ENCODE assay signal across 10 mouse cellular contexts in genomic region chr8:50321356-50321963, GRCm38 (mm10).
DNase-seq lines count a peak whose midpoint lies in the region; ATAC-seq and TF ChIP-seq lines count a peak whose summit lies in the region.
"Had no signal": no experiment of that assay in that cellular context is flagged by ENCODE, and none has a peak within 500 bp of the region (broad histone marks: within the 10 kb centered on the region; RNA-seq: fewer than 3 reads in every experiment).

No protein-coding gene starts in this region.

- no peaks in the 10 kb centered on the region for H3K9me3 ChIP-seq in forebrain, embryonic 11.5 days (ENCODE audit: control insufficient read depth, low read length)
- H3K9me3 ChIP-seq in forebrain, postnatal 0 days (ENCODE audit: low read length), result no peaks in the 10 kb centered on the region
- H3K9me3 ChIP-seq in neural tube, embryonic 11.5 days (ENCODE audit: control insufficient read depth, low read length), result no peaks in the 10 kb centered on the region
- no peaks in the 10 kb centered on the region for H3K9me3 ChIP-seq in liver, embryonic 11.5 days (ENCODE audit: control insufficient read depth, low read length)

- no peak overlapping the region for H3K27ac ChIP-seq in forebrain, embryonic 11.5 days (ENCODE audit: low read depth, low read length)
- no peak overlapping the region for H3K27ac ChIP-seq in forebrain, postnatal 0 days (ENCODE audit: low read depth, low read length)
- H3K27ac ChIP-seq in neural tube, embryonic 11.5 days (ENCODE audit: low read depth, low read length), result no peak overlapping the region
- no peak overlapping the region for H3K27ac ChIP-seq in liver, embryonic 11.5 days (ENCODE audit: low read depth, low read length)

- no peaks in the 10 kb centered on the region for H3K36me3 ChIP-seq in forebrain, embryonic 11.5 days (ENCODE audit: control insufficient read depth, insufficient read depth, low read length)
- H3K36me3 ChIP-seq in forebrain, postnatal 0 days (ENCODE audit: insufficient read depth), result no peaks in the 10 kb centered on the region
- H3K36me3 ChIP-seq in neural tube, embryonic 11.5 days (ENCODE audit: control insufficient read depth, insufficient read depth, low read length), result no peaks in the 10 kb centered on the region
- H3K36me3 ChIP-seq in liver, embryonic 11.5 days (ENCODE audit: control insufficient read depth, insufficient read depth, low read length), result no peaks in the 10 kb centered on the region

- H3K4me1 ChIP-seq in forebrain, embryonic 11.5 days (replicated peaks; ENCODE audit: control insufficient read depth, insufficient read depth, low read length), result no peaks in the 10 kb centered on the region
- H3K4me1 ChIP-seq in forebrain, postnatal 0 days (ENCODE audit: insufficient read depth), result no peaks in the 10 kb centered on the region
- H3K4me1 ChIP-seq in neural tube, embryonic 11.5 days (ENCODE audit: control insufficient read depth, insufficient read depth, low read length), result no peaks in the 10 kb centered on the region
- no peaks in the 10 kb centered on the region for H3K4me1 ChIP-seq in liver, embryonic 11.5 days (replicated peaks; ENCODE audit: control insufficient read depth, insufficient read depth, low read length)

- H3K4me3 ChIP-seq in forebrain, embryonic 11.5 days (ENCODE audit: low read depth, low read length), result no peak overlapping the region
- H3K4me3 ChIP-seq in forebrain, postnatal 0 days (ENCODE audit: low read depth, low read length), result no peak overlapping the region
- no peak overlapping the region for H3K4me3 ChIP-seq in neural tube, embryonic 11.5 days (ENCODE audit: low read depth, low read length)
- H3K4me3 ChIP-seq in liver, embryonic 11.5 days (ENCODE audit: low read depth, low read length), result no peak overlapping the region

- H3K9ac ChIP-seq in forebrain, embryonic 11.5 days (ENCODE audit: low read length), result no peak overlapping the region
- no peak overlapping the region for H3K9ac ChIP-seq in forebrain, postnatal 0 days
- no peak overlapping the region for H3K9ac ChIP-seq in neural tube, embryonic 11.5 days (ENCODE audit: low read length)
- no peak overlapping the region for H3K9ac ChIP-seq in liver, embryonic 11.5 days (ENCODE audit: low read depth, low read length)

- peak; percentile 57; the same call in 1 of the 2 replicates for ATAC-seq in forebrain, embryonic 11.5 days (replicated peaks; ENCODE audit: low FRiP score)
- no peak for ATAC-seq in forebrain, postnatal 0 days
- 0 out of 2 replicates have a peak, but pooled peaks have one; percentile 35 for ATAC-seq in neural tube, embryonic 11.5 days (ENCODE audit: insufficient read depth, low FRiP score, low TSS enrichment)
- ATAC-seq in liver, embryonic 11.5 days (replicated peaks; ENCODE audit: low FRiP score), result no peak

- no peak for DNase-seq in forebrain, embryonic 11.5 days (ENCODE audit: low spot score)
- DNase-seq in forebrain, postnatal 0 days, result no peak
- DNase-seq in neural tube, embryonic 11.5 days (ENCODE audit: low spot score), result no peak
- DNase-seq in neural tube, embryonic 10.5 days (ENCODE audit: extremely low spot score, low spot score), result no peak
- DNase-seq in mesoderm, embryonic 11.5 days (ENCODE audit: low read depth, low spot score), result peak; percentile 18
- DNase-seq in retina, postnatal 1 day, result peak; percentile 20
- no peak for DNase-seq in liver, embryonic 11.5 days (ENCODE audit: low spot score)
- no peak for DNase-seq in heart, adult 11 months
- DNase-seq: heart, postnatal 10 days; kidney, postnatal 36 days had no signal

- no peak for TF ChIP-seq CTCF in forebrain, postnatal 0 days (IDR thresholded peaks at IDR 0.05; ENCODE audit: low read depth)

- H3K27me3 ChIP-seq in forebrain, embryonic 11.5 days (ENCODE audit: control insufficient read depth, insufficient read depth, low read length), result no peaks in the 10 kb centered on the region
- no peaks in the 10 kb centered on the region for H3K27me3 ChIP-seq in forebrain, postnatal 0 days (ENCODE audit: insufficient read depth, low read length)
- H3K27me3 ChIP-seq in neural tube, embryonic 11.5 days (ENCODE audit: control insufficient read depth, insufficient read depth, low read length), result no peaks in the 10 kb centered on the region
- no peaks in the 10 kb centered on the region for H3K27me3 ChIP-seq in liver, embryonic 11.5 days (replicated peaks; ENCODE audit: control insufficient read depth, insufficient read depth, low read length)

- H3K4me2 ChIP-seq in forebrain, embryonic 11.5 days (ENCODE audit: low read depth, low read length, severe bottlenecking), result no peak overlapping the region
- no peak overlapping the region for H3K4me2 ChIP-seq in forebrain, postnatal 0 days (ENCODE audit: low read depth)
- no peak overlapping the region for H3K4me2 ChIP-seq in neural tube, embryonic 11.5 days (ENCODE audit: low read depth)
- no peak overlapping the region for H3K4me2 ChIP-seq in liver, embryonic 11.5 days

- 14% methylated on average over 7 of the region's 7 CpGs for WGBS in forebrain, embryonic 11.5 days
- 8% methylated on average over 7 of the region's 7 CpGs for WGBS in forebrain, postnatal 0 days
- WGBS in neural tube, embryonic 11.5 days, result 38% methylated on average over 7 of the region's 7 CpGs
- WGBS in liver, embryonic 11.5 days, result 42% methylated on average over 7 of the region's 7 CpGs

Comparison
In these comparisons a context has a peak if more than half of its experiments do, and no peak if none do; other contexts are left out.
1. ATAC-seq: peak in forebrain, embryonic 11.5 days (single experiment) and neural tube, embryonic 11.5 days (single experiment); none in forebrain, postnatal 0 days (single experiment) and liver, embryonic 11.5 days (single experiment).
2. DNase-seq: peak in mesoderm, embryonic 11.5 days (single experiment) and retina, postnatal 1 day (single experiment); none in forebrain, embryonic 11.5 days (single experiment), forebrain, postnatal 0 days (single experiment), neural tube, embryonic 11.5 days (single experiment), neural tube, embryonic 10.5 days (single experiment), liver, embryonic 11.5 days (single experiment) and heart, adult 11 months (single experiment).